Mouse (Mus musculus): ENCODE measurements around the gene Tenm4. TPM values are rescaled to one million over a fixed set of nuclear protein-coding genes. Genes with fewer than 3 reads are reported as not detected.

The Tenm4 gene
- total RNA-seq, 1 experiment, result 38.9 TPM

DNA sequence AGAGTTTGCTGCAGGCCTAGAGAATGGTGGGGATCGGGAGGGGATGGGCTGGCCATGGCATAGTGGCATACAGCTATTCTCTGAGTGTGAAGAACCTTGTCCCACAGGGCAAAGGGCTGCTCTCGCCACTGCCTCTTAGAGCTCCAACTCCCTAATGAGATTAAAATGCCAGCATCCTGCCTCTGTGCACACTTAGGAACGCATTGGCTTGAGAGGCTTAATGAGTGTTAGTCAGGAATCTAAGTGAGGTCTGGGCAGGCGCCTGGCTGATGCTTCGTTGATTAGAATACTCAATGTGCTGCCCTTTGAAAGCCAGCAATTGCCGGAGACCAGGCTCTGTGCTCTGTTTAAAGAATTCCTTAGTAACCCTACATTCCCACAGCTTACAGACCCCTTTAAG, 334.5 kb downstream of the Tenm4 start:
- Histone ChIP-seq H3K4me3 (ENCODE audit: insufficient read depth in 1 of 2, low read depth in 1 of 2, low read length in 2 of 2, poor library complexity in 1 of 2, severe bottlenecking in 1 of 2) (no peak overlapping the region), H3K36me3 (ENCODE audit: control insufficient read depth, insufficient read depth, low read length, poor library complexity, severe bottlenecking) (no peaks in the 10 kb centered on the region), H3K4me1 (ENCODE audit: control insufficient read depth in 2 of 2, insufficient read depth in 2 of 2, low read length in 2 of 2, poor library complexity in 1 of 2) (no peaks in the 10 kb centered on the region), H3K27ac (ENCODE audit: insufficient read depth, low read depth, low read length, poor library complexity, severe bottlenecking) (no peak overlapping the region), H3K9ac (ENCODE audit: insufficient read depth, low read depth, low read length, poor library complexity, severe bottlenecking) (no peak overlapping the region), H3K9me3 (ENCODE audit: control insufficient read depth, insufficient read depth, low read depth, low read length) (no peaks in the 10 kb centered on the region)
- no peak for DNase-seq (ENCODE audit: low read depth, low spot score)
- TF ChIP-seq CHD2 (IDR thresholded peaks at IDR 0.05; ENCODE audit: low read depth, low read length) (no peak), ZC3H11A (IDR thresholded peaks at IDR 0.05; ENCODE audit: borderline replicate concordance, low read depth, low read length) (no peak), MAFK (IDR thresholded peaks at IDR 0.05; ENCODE audit: insufficient read depth, low read depth, low read length) (no peak)
- in situ Hi-C loops (cut with MboI; ENCODE audit: low sequenced_read_pairs in 2 of 2, unreplicated experiment in 2 of 2), result loop anchor here in 1 of 2 experiments (25.0 kb wide), 1 partner anchor 407 kb away; no protein-coding TSS in a partner anchor

DNA sequence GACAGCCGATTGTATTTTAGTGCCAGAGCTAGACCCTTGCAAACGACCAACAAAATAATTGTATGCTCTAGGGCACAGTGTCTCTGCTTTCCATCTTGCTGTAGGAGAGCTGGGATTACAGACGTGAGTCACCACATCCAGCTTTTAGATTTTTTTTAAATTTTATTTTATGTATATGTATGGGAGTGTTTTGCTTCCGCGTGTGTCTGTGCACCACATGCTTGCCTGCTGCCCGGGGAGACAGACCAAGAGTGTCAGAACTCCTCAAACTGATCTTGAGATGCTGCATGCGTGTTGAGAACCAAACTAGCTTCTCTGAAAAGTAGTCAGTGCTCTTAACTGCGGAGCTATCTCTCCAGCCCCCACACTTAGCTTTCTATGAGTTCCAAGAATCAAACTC, 336.0 kb downstream of the Tenm4 start:
- no peak overlapping the region for H3K9ac ChIP-seq (ENCODE audit: insufficient read depth, low read depth, low read length, poor library complexity, severe bottlenecking)
- no peak for DNase-seq (ENCODE audit: low read depth, low spot score)
- no peak overlapping the region for H3K4me3 ChIP-seq (ENCODE audit: insufficient read depth in 1 of 2, low read depth in 1 of 2, low read length in 2 of 2, poor library complexity in 1 of 2, severe bottlenecking in 1 of 2)
- H3K36me3 ChIP-seq (ENCODE audit: control insufficient read depth, insufficient read depth, low read length, poor library complexity, severe bottlenecking), result no peaks in the 10 kb centered on the region
- H3K9me3 ChIP-seq (ENCODE audit: control insufficient read depth, insufficient read depth, low read depth, low read length), result no peaks in the 10 kb centered on the region
- H3K4me1 ChIP-seq (ENCODE audit: control insufficient read depth in 2 of 2, insufficient read depth in 2 of 2, low read length in 2 of 2, poor library complexity in 1 of 2), result no peaks in the 10 kb centered on the region
- in situ Hi-C loops (cut with MboI; ENCODE audit: low sequenced_read_pairs in 2 of 2, unreplicated experiment in 2 of 2), result loop anchor here in 1 of 2 experiments (25.0 kb wide), 1 partner anchor 405 kb away; no protein-coding TSS in a partner anchor
- no peak for TF ChIP-seq ZC3H11A (IDR thresholded peaks at IDR 0.05; ENCODE audit: borderline replicate concordance, low read depth, low read length)
- TF ChIP-seq ZNF384 (IDR thresholded peaks at IDR 0.05; ENCODE audit: low read depth, low read length), result no peak
- no peak for TF ChIP-seq HCFC1 (IDR thresholded peaks at IDR 0.05; ENCODE audit: borderline replicate concordance, insufficient read depth, low read length)
- TF ChIP-seq MAFK (IDR thresholded peaks at IDR 0.05; ENCODE audit: insufficient read depth, low read depth, low read length), result no peak
- TF ChIP-seq CHD2 (IDR thresholded peaks at IDR 0.05; ENCODE audit: low read depth, low read length), result no peak
- no peak overlapping the region for H3K27ac ChIP-seq (ENCODE audit: insufficient read depth, low read depth, low read length, poor library complexity, severe bottlenecking)

DNA sequence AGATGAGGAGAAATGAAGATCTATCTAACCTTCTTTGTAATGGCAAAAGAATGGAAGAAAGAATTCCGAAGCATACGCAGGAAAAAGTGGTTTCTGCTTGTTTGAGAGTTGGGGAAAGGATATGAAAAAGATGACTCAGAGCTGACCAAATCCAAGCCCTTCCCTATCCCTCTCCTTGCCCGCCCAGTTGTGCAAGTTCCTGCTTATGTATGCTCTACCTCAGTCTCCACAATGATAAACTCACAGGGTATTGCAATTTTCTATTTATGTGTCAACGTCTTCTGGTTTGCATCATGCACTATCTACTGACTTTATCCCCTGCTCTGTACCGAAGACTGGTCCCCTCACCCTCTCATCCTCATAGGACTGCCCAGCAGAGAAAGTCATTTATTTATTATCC, 339.4 kb downstream of the Tenm4 start:
- in situ Hi-C loops (cut with MboI; ENCODE audit: low sequenced_read_pairs in 2 of 2, unreplicated experiment in 2 of 2), result loop anchor here in 1 of 2 experiments (25.0 kb wide), 1 partner anchor 402 kb away; no protein-coding TSS in a partner anchor
- no peak for DNase-seq (ENCODE audit: low read depth, low spot score)

DNA sequence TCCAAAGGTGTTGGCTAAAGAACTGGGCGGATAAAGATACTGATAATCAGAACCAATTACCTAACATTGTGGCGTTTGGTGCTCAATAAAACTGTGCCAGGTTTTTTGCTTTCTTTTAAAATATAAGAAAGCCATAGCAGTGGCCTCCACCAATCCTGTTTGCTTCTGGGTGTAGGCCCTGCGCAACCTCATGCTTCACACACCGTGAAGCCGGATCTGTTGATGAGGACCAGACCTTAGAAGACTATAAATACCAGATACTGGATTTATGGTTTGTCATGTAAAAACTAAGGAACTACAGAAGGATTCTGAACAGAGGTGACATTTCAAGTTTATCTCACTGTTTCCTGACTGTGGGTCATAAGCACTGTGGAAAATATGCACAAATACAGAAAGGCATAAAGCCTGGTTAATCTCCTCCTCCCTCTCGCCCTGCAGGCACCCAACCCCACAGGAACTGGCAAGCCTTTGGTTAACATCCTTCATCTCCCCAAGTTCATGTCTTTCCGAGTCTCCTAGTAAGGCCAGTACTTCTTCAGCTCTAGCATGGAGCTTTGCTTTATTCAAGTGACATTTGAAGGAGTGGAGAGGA, 340.1 kb downstream of the Tenm4 start:
- DNase-seq (ENCODE audit: low read depth, low spot score), result no peak
- in situ Hi-C loops (cut with MboI; ENCODE audit: low sequenced_read_pairs in 2 of 2, unreplicated experiment in 2 of 2), result loop anchor here in 1 of 2 experiments (25.0 kb wide), 1 partner anchor 401 kb away; no protein-coding TSS in a partner anchor
- H3K36me3 ChIP-seq (ENCODE audit: control insufficient read depth, insufficient read depth, low read length, poor library complexity, severe bottlenecking), result no peaks in the 10 kb centered on the region
- no peak overlapping the region for H3K4me3 ChIP-seq (ENCODE audit: insufficient read depth in 1 of 2, low read depth in 1 of 2, low read length in 2 of 2, poor library complexity in 1 of 2, severe bottlenecking in 1 of 2)
- H3K9me3 ChIP-seq (ENCODE audit: control insufficient read depth, insufficient read depth, low read depth, low read length), result no peaks in the 10 kb centered on the region
- H3K9ac ChIP-seq (ENCODE audit: insufficient read depth, low read depth, low read length, poor library complexity, severe bottlenecking), result no peak overlapping the region
- no peak for TF ChIP-seq HCFC1 (IDR thresholded peaks at IDR 0.05; ENCODE audit: borderline replicate concordance, insufficient read depth, low read length)
- no peaks in the 10 kb centered on the region for H3K4me1 ChIP-seq (ENCODE audit: control insufficient read depth in 2 of 2, insufficient read depth in 2 of 2, low read length in 2 of 2, poor library complexity in 1 of 2)
- no peak overlapping the region for H3K27ac ChIP-seq (ENCODE audit: insufficient read depth, low read depth, low read length, poor library complexity, severe bottlenecking)

More for the DNA sequence above, 339.4 kb downstream of the Tenm4 start:
- Histone ChIP-seq H3K4me1 (ENCODE audit: control insufficient read depth in 2 of 2, insufficient read depth in 2 of 2, low read length in 2 of 2, poor library complexity in 1 of 2) (no peaks in the 10 kb centered on the region), H3K9me3 (ENCODE audit: control insufficient read depth, insufficient read depth, low read depth, low read length) (no peaks in the 10 kb centered on the region), H3K27ac (ENCODE audit: insufficient read depth, low read depth, low read length, poor library complexity, severe bottlenecking) (no peak overlapping the region), H3K36me3 (ENCODE audit: control insufficient read depth, insufficient read depth, low read length, poor library complexity, severe bottlenecking) (no peaks in the 10 kb centered on the region), H3K4me3 (ENCODE audit: insufficient read depth in 1 of 2, low read depth in 1 of 2, low read length in 2 of 2, poor library complexity in 1 of 2, severe bottlenecking in 1 of 2) (no peak overlapping the region), H3K9ac (ENCODE audit: insufficient read depth, low read depth, low read length, poor library complexity, severe bottlenecking) (no peak overlapping the region)
- TF ChIP-seq HCFC1 (IDR thresholded peaks at IDR 0.05; ENCODE audit: borderline replicate concordance, insufficient read depth, low read length), result no peak
- TF ChIP-seq ZNF384 (IDR thresholded peaks at IDR 0.05; ENCODE audit: low read depth, low read length), result no peak
- TF ChIP-seq CHD2 (IDR thresholded peaks at IDR 0.05; ENCODE audit: low read depth, low read length), result no peak
- TF ChIP-seq MAFK (IDR thresholded peaks at IDR 0.05; ENCODE audit: insufficient read depth, low read depth, low read length), result no peak
- no peak for TF ChIP-seq ZC3H11A (IDR thresholded peaks at IDR 0.05; ENCODE audit: borderline replicate concordance, low read depth, low read length)
